Mouse (Mus musculus): ENCODE data around the gene Nid1.
"Not testable (repeated sequence)": the region's sequence is repeated elsewhere in the genome, so short reads cannot be mapped to it uniquely, and the experiment has no call there.

DNA sequence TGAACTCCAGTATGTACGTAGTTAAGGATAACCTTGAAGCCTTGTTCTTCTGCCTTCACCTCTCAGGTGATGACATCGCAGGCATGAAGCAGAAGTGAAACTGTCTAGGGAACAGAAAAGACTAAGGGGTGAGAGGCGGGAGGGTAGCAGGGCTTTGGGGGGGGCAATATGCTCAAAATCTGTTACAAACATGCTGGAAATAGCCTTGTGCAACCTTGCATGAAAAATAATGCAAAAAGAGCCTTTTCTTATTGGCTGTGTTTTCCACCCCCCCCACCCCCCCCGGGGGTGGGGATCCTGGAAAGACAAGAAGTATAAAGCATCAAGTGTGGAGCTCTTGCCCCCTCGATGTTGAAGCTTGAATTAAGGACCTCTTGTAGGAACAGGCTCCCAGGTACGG, 16.0 kb downstream of the Nid1 start:
- TF ChIP-seq CTCF (IDR thresholded peaks at IDR 0.05); EP300 (IDR thresholded peaks at IDR 0.05; ENCODE audit: insufficient read depth, low read depth, low read length); POLR2A (IDR thresholded peaks at IDR 0.05; ENCODE audit: insufficient read depth, low read depth, low read length): not testable (repeated sequence)

Measured in heart, adult 2 months (tissue).